Mouse (Mus musculus) lung, postnatal 0 days (tissue): ENCODE measurements around the gene Bace1. TPM values are rescaled to one million over a fixed set of nuclear protein-coding genes. Genes with fewer than 3 reads are reported as not detected.

Source experiments
- ATAC-seq: fragments of 200-750 bp; cut with Nextera tagmentation; 2 replicates; pipeline ENCODE4 v1.8.0; 2017; ENCODE audit warnings: moderate library complexity
- DNase-seq: peaks from one replicate; pipeline ENCODE4 v3.0.0-alpha.2; 2016; ENCODE audit warnings: low spot score
- H3K27ac ChIP-seq: fragments of 300-500 bp; sonication (generic); 2 replicates; pipeline ENCODE4 v1.5.1; 2014; ENCODE audit warnings: antibody characterized with exemption, mild to moderate bottlenecking, low read length, mixed read lengths
- H3K27me3 ChIP-seq: fragments of 300-500 bp; sonication (generic); replicated peaks from 2 replicates; pipeline ENCODE4 v1.6.1; 2014; ENCODE audit warnings: low read length, mixed read lengths; ENCODE audit not compliant: insufficient read depth
- H3K36me3 ChIP-seq: fragments of 300-500 bp; sonication (generic); 2 replicates; pipeline ENCODE4 v1.6.1; 2014; ENCODE audit warnings: low read length, mixed read lengths; ENCODE audit not compliant: insufficient read depth
- H3K4me1 ChIP-seq: fragments of 300-500 bp; sonication (generic); 2 replicates; pipeline ENCODE4 v1.6.1; 2014; ENCODE audit warnings: antibody characterized with exemption, low read depth, low read length, mixed read lengths; ENCODE audit not compliant: insufficient read depth
- H3K4me2 ChIP-seq: fragments of 300-500 bp; sonication (generic); replicated peaks from 2 replicates; pipeline ENCODE4 v1.6.1; 2014; ENCODE audit warnings: low read depth, mild to moderate bottlenecking, low read length, moderate library complexity, mixed read lengths
- H3K4me3 ChIP-seq: fragments of 300-500 bp; sonication (generic); 2 replicates; pipeline ENCODE4 v1.5.1; 2014; ENCODE audit warnings: low read depth, low read length
- H3K9ac ChIP-seq: fragments of 300-500 bp; sonication (generic); replicated peaks from 2 replicates; pipeline ENCODE4 v1.6.1; 2014; ENCODE audit warnings: low read depth, mild to moderate bottlenecking
- H3K9me3 ChIP-seq: fragments of 300-500 bp; sonication (generic); 2 replicates; pipeline ENCODE4 v1.6.1; 2016; ENCODE audit warnings: low read length, mixed read lengths
- CTCF ChIP-seq: IDR thresholded peaks from 2 replicates; pipeline ENCODE4 v1.5.1; 2016; ENCODE audit warnings: antibody characterized with exemption, mild to moderate bottlenecking
- EP300 ChIP-seq: IDR thresholded peaks from 2 replicates; pipeline ENCODE4 v1.6.1; 2016; ENCODE audit warnings: antibody characterized with exemption, mild to moderate bottlenecking, control low read depth
- WGBS: fragments of 180-500 bp; shearing (Covaris S2); extraction: QIAGEN DNeasy Blood & Tissue Kit; methylation state at CpG from one replicate; pipeline ENCODE4 v1.1.7; 2014; 5-methylcytosine and 5-hydroxymethylcytosine counted together
- polyA plus RNA-seq: library from polyadenylated mRNA; unstranded; fragments of >200 nt; fragmentation: Nextera tagmentation; extraction: Ambion mirVana; gene quantifications from 2 replicates; pipeline ENCODE4 v1.2.1, GENCODE M21; 2015

Bace1 gene
- polyA plus RNA-seq, 1 experiment from 2014 or later: 16.6 TPM

- WGBS: 47% methylated on average over 9 of the region's 9 CpGs
- ATAC-seq (peak; percentile 69; the same call in 1 of the 2 replicates), DNase-seq (peak; percentile 62)
- Histone ChIP-seq H3K9me3 (no peaks in the 10 kb centered on the region), H3K27ac (peak overlapping the region; percentile 59; the same call in 1 of the 2 replicates), H3K4me2 (no peak overlapping the region), H3K9ac (no peak overlapping the region), H3K27me3 (no peaks in the 10 kb centered on the region), H3K4me3 (no peak overlapping the region), H3K4me1 (0 out of 2 replicates have a peak, but pooled peaks cover 3% of the 10 kb centered on the region), H3K36me3 (no peaks in the 10 kb centered on the region)
- TF ChIP-seq CTCF: no peak
- TF ChIP-seq EP300: no peak
Observed at GRCm38 (mm10) chr9:45849528-45850408, 11.4 kb downstream of the Bace1 start.

GRCm38 (mm10) chr9:45850528-45851155 lies 12.3 kb downstream of the Bace1 start:
- TF ChIP-seq CTCF (no peak), EP300 (no peak)
- Histone ChIP-seq H3K4me1 (0 out of 2 replicates have a peak, but pooled peaks cover 3% of the 10 kb centered on the region), H3K36me3 (no peaks in the 10 kb centered on the region), H3K27me3 (no peaks in the 10 kb centered on the region), H3K27ac (peak overlapping the region; percentile 59; the same call in 1 of the 2 replicates), H3K9ac (no peak overlapping the region), H3K4me2 (no peak overlapping the region), H3K4me3 (no peak overlapping the region), H3K9me3 (no peaks in the 10 kb centered on the region)
- WGBS: 74% methylated on average over 8 of the region's 8 CpGs
- no peak for DNase-seq
- no peak for ATAC-seq

- no peaks in the 10 kb centered on the region for H3K36me3 ChIP-seq
- ATAC-seq (no peak), DNase-seq (no peak)
- no peak for TF ChIP-seq EP300
- no peak for TF ChIP-seq CTCF
- no peak overlapping the region for H3K27ac ChIP-seq
- no peak overlapping the region for H3K4me3 ChIP-seq
- no peaks in the 10 kb centered on the region for H3K27me3 ChIP-seq
- H3K9me3 ChIP-seq: no peaks in the 10 kb centered on the region
- 0 out of 2 replicates have a peak, but pooled peaks cover 3% of the 10 kb centered on the region for H3K4me1 ChIP-seq
- WGBS: 32% methylated on average over 5 of the region's 5 CpGs
- no peak overlapping the region for H3K9ac ChIP-seq
- no peak overlapping the region for H3K4me2 ChIP-seq
Observed at GRCm38 (mm10) chr9:45851330-45851729, 12.9 kb downstream of the Bace1 start.

- Histone ChIP-seq H3K4me1 (0 out of 2 replicates have a peak, but pooled peaks cover 3% of the 10 kb centered on the region), H3K9ac (no peak overlapping the region), H3K4me3 (no peak overlapping the region), H3K36me3 (no peaks in the 10 kb centered on the region), H3K27ac (no peak overlapping the region), H3K4me2 (no peak overlapping the region), H3K9me3 (no peaks in the 10 kb centered on the region), H3K27me3 (no peaks in the 10 kb centered on the region)
- 95% methylated on average over 2 of the region's 2 CpGs for WGBS
- DNase-seq (no peak), ATAC-seq (no peak)
- TF ChIP-seq CTCF: no peak
- TF ChIP-seq EP300: no peak
Observed at GRCm38 (mm10) chr9:45851776-45852175, 13.4 kb downstream of the Bace1 start.

GRCm38 (mm10) chr9:45853695-45854094 lies 15.3 kb downstream of the Bace1 start:
- H3K36me3 ChIP-seq: peaks cover 13% of the 10 kb centered on the region; the same call in 1 of the 2 replicates
- no peak for TF ChIP-seq CTCF
- no peak for TF ChIP-seq EP300
- H3K27me3 ChIP-seq: no peaks in the 10 kb centered on the region
- no peaks in the 10 kb centered on the region for H3K9me3 ChIP-seq
- no peak overlapping the region for H3K27ac ChIP-seq
- ATAC-seq (no peak), DNase-seq (no peak)
- H3K4me1 ChIP-seq: 0 out of 2 replicates have a peak, but pooled peaks cover 3% of the 10 kb centered on the region
- H3K4me2 ChIP-seq: no peak overlapping the region
- no peak overlapping the region for H3K4me3 ChIP-seq
- no peak overlapping the region for H3K9ac ChIP-seq
- WGBS: 96% methylated on average over 2 of the region's 2 CpGs

- no peak overlapping the region for H3K4me2 ChIP-seq
- TF ChIP-seq EP300: no peak
- TF ChIP-seq CTCF: no peak
- H3K9me3 ChIP-seq: no peaks in the 10 kb centered on the region
- H3K4me1 ChIP-seq: 0 out of 2 replicates have a peak, but pooled peaks cover 3% of the 10 kb centered on the region
- no peak overlapping the region for H3K9ac ChIP-seq
- no peak overlapping the region for H3K27ac ChIP-seq
- peaks cover 16% of the 10 kb centered on the region; the same call in 1 of the 2 replicates for H3K36me3 ChIP-seq
- no peaks in the 10 kb centered on the region for H3K27me3 ChIP-seq
- ATAC-seq: no peak
- no peak for DNase-seq
- H3K4me3 ChIP-seq: no peak overlapping the region
- WGBS: 85% methylated on average over 1 of the region's 1 CpGs
Observed at GRCm38 (mm10) chr9:45854136-45854535, 15.8 kb downstream of the Bace1 start.
